Mouse (Mus musculus) lung, adult 2 months (tissue): Measurements from ENCODE around the gene Psmc3ip.
A peak's percentile ranks its signal among the peaks of the same experiment; 100 is the strongest.

Source experiments
- CTCF ChIP-seq: fragments of 200-500 bp; IDR thresholded peaks from 2 replicates; pipeline ENCODE4 v1.5.1; 2011; ENCODE audit warnings: mild to moderate bottlenecking, low read length, control low read depth; ENCODE audit not compliant: insufficient read depth
- POLR2A ChIP-seq: fragments of 200-500 bp; IDR thresholded peaks from 2 replicates; pipeline ENCODE4 v1.6.1; 2011; ENCODE audit warnings: low read depth, mild to moderate bottlenecking, control low read depth, low read length, borderline replicate concordance; ENCODE audit errors: extremely low read depth

GRCm38 (mm10) chr11:101131701-101132100 is 36.5 kb upstream of the Psmc3ip start:
- TF ChIP-seq POLR2A = no peak
- peak; percentile 28; the same call in 1 of the 2 replicates for TF ChIP-seq CTCF
